Mouse (Mus musculus): ENCODE data around the gene Lsm12. TPM values are rescaled to one million over a fixed set of nuclear protein-coding genes. Genes with fewer than 3 reads are reported as not detected.

The Lsm12 gene
- polyA plus RNA-seq, 1 experiment: 41.5 TPM

DNA sequence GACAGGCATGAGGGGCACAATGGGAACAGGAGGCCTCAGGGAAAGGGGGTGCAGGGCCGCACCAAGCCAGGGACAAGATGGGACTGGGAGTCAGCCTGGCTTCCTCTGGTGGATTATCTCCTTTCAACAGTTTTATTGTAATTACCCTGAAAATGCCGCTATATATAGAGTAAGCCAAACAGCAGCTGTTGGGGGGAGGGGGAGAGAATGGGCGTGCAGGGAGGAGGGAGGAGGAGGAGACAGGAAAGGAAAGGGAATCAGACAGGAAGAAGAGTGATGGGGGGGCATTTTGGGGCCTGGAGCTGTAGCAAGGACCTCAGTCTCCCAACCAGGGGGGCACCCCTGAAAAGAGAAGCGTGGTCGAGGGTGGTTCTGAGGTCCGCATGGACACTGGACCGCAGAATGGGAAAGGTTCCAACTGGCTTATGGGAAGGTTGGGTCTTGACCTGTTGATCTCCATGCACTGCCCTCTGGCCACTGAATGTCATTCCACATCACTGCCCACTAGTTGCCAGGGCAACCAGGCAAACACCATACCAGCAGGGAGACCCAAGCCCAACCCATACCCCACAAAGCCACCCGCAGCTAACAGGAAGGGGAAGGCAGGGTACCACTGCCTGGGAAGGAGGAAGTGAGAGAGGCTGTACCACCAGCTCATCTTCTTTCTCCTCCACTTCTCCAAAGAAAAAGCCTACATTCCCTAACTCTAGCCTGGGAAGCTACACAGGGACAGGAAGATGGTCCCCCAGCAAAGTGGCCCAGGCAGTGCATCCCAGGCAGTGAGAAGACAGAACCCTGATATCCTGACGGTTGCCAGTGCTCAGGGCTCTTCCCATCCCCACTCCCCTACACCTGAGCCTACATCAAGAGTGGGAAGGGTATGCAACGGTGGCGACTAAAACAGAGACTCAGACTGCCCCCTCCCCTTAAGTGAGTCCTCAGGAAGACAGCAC, 23.0 kb upstream of the Lsm12 start:
- Histone ChIP-seq H3K36me3 (ENCODE audit: control insufficient read depth, insufficient read depth, low read length) (no peaks in the 10 kb centered on the region), H3K27me3 (ENCODE audit: control insufficient read depth, insufficient read depth, low read length) (no peaks in the 10 kb centered on the region), H3K4me3 (ENCODE audit: control insufficient read depth, low read depth, low read length) (no peak overlapping the region), H3K27ac (ENCODE audit: control insufficient read depth, insufficient read depth, low read depth, low read length) (no peak overlapping the region), H3K4me1 (ENCODE audit: control insufficient read depth, insufficient read depth, low read length) (peaks cover 2% of the 10 kb centered on the region)
- TF ChIP-seq CTCF (IDR thresholded peaks at IDR 0.05; ENCODE audit: control insufficient read depth, insufficient read depth, insufficient replicate concordance, low read depth, low read length): no peak
- no peak for TF ChIP-seq POLR2A (IDR thresholded peaks at IDR 0.05; ENCODE audit: control insufficient read depth, low read depth, low read length)

DNA sequence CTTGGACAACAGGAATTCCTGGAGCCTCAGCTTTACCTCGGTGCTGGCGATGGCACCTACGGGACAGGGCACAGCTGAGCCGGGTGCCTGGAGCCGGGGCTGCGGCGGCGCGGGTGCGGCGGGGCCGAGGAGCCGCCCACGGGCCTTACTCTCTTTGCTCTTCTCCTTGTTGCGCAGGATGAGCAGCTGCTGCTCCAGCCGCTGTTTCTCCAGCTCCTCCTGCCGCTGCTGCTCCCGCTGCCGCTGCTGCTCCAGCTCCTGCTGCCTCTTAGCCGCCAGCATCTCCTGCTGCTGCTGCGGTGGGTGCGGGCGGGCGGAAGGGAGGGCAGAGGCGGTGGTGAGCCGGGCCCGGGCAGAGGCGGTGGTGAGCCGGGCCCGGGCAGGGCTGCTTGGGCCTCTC, 21.4 kb upstream of the Lsm12 start:
- TF ChIP-seq CTCF (IDR thresholded peaks at IDR 0.05; ENCODE audit: control insufficient read depth, insufficient read depth, insufficient replicate concordance, low read depth, low read length) (no peak), POLR2A (IDR thresholded peaks at IDR 0.05; ENCODE audit: control insufficient read depth, low read depth, low read length) (no peak)
- Histone ChIP-seq H3K27me3 (ENCODE audit: control insufficient read depth, insufficient read depth, low read length) (no peaks in the 10 kb centered on the region), H3K4me3 (ENCODE audit: control insufficient read depth, low read depth, low read length) (no peak overlapping the region), H3K4me1 (ENCODE audit: control insufficient read depth, insufficient read depth, low read length) (peaks cover 2% of the 10 kb centered on the region), H3K36me3 (ENCODE audit: control insufficient read depth, insufficient read depth, low read length) (no peaks in the 10 kb centered on the region), H3K27ac (ENCODE audit: control insufficient read depth, insufficient read depth, low read depth, low read length) (no peak overlapping the region)

DNA sequence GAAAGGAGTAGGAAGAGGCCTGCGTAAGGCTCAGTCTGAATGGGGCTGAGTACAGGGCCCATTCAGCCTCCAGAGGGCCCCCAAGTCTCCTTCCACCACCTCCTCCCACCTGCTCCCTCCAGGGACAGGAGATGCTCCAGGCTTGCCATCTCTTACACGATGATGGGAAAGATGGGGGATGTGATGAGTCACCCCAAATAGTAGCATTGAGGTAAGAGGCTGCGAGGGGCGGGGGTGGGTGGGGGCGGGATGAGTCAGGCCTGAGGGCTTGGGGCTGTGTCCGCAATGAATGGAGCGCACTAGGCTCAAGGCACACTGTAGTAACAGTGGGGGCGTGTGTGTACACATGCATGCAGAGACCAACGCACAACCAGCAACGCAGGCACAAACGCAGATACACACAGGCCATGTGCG, 16.3 kb upstream of the Lsm12 start:
- Histone ChIP-seq H3K4me3 (ENCODE audit: control insufficient read depth, low read depth, low read length) (no peak overlapping the region), H3K27me3 (ENCODE audit: control insufficient read depth, insufficient read depth, low read length) (no peaks in the 10 kb centered on the region), H3K36me3 (ENCODE audit: control insufficient read depth, insufficient read depth, low read length) (no peaks in the 10 kb centered on the region; the same call in 1 of the 2 replicates), H3K27ac (ENCODE audit: control insufficient read depth, insufficient read depth, low read depth, low read length) (no peak overlapping the region), H3K4me1 (ENCODE audit: control insufficient read depth, insufficient read depth, low read length) (peaks cover 6% of the 10 kb centered on the region)
- no peak for TF ChIP-seq CTCF (IDR thresholded peaks at IDR 0.05; ENCODE audit: control insufficient read depth, insufficient read depth, insufficient replicate concordance, low read depth, low read length)
- TF ChIP-seq POLR2A (IDR thresholded peaks at IDR 0.05; ENCODE audit: control insufficient read depth, low read depth, low read length): no peak

DNA sequence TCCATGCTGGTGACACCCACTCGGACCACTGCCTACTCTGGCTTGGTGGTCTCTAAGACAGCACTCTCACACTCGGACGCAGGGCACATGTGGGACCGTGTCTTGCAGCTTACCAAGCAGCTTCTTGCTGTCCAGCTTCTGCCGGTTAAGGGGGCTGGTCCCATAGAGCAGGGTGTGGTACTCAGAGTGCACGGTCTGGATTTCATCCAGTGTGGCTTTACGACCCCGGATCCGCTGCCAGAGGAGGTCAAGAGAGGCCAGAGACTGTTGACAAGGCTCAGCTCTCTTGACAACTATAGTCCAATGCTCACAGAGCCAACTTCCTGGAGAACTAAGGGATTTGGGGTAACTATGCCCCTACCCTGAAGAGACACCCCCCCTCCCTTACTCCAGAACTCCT, 14.8 kb upstream of the Lsm12 start:
- Histone ChIP-seq H3K36me3 (ENCODE audit: control insufficient read depth, insufficient read depth, low read length) (no peaks in the 10 kb centered on the region; the same call in 1 of the 2 replicates), H3K4me1 (ENCODE audit: control insufficient read depth, insufficient read depth, low read length) (peaks cover 6% of the 10 kb centered on the region), H3K4me3 (ENCODE audit: control insufficient read depth, low read depth, low read length) (no peak overlapping the region), H3K27ac (ENCODE audit: control insufficient read depth, insufficient read depth, low read depth, low read length) (no peak overlapping the region), H3K27me3 (ENCODE audit: control insufficient read depth, insufficient read depth, low read length) (no peaks in the 10 kb centered on the region)
- TF ChIP-seq CTCF (IDR thresholded peaks at IDR 0.05; ENCODE audit: control insufficient read depth, insufficient read depth, insufficient replicate concordance, low read depth, low read length) (no peak), POLR2A (IDR thresholded peaks at IDR 0.05; ENCODE audit: control insufficient read depth, low read depth, low read length) (no peak)

DNA sequence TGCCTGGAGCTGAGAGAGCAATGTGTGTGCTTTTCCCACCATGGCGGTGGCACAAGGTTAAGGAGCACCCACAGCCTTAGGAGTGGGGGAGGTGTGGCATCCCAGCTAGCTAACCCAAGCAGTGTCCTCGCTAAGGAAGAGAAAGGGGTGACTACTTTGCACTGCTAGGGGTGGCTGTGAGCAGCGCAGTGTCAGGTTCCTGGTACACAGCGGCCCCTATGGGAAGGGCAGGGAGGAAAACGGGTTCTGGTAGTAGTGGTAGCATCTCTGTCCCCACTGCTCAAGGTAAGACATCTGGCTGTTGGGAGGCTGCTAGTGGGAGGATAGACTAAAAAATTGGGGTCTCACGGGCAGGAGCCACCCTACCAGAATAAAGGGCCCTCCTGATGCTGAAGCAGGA, 13.1 kb upstream of the Lsm12 start:
- Histone ChIP-seq H3K36me3 (ENCODE audit: control insufficient read depth, insufficient read depth, low read length) (no peaks in the 10 kb centered on the region; the same call in 1 of the 2 replicates), H3K4me1 (ENCODE audit: control insufficient read depth, insufficient read depth, low read length) (peaks cover 6% of the 10 kb centered on the region), H3K27me3 (ENCODE audit: control insufficient read depth, insufficient read depth, low read length) (no peaks in the 10 kb centered on the region), H3K27ac (ENCODE audit: control insufficient read depth, insufficient read depth, low read depth, low read length) (no peak overlapping the region), H3K4me3 (ENCODE audit: control insufficient read depth, low read depth, low read length) (peak overlapping the region; percentile 10)
- no peak for TF ChIP-seq CTCF (IDR thresholded peaks at IDR 0.05; ENCODE audit: control insufficient read depth, insufficient read depth, insufficient replicate concordance, low read depth, low read length)
- no peak for TF ChIP-seq POLR2A (IDR thresholded peaks at IDR 0.05; ENCODE audit: control insufficient read depth, low read depth, low read length)

DNA sequence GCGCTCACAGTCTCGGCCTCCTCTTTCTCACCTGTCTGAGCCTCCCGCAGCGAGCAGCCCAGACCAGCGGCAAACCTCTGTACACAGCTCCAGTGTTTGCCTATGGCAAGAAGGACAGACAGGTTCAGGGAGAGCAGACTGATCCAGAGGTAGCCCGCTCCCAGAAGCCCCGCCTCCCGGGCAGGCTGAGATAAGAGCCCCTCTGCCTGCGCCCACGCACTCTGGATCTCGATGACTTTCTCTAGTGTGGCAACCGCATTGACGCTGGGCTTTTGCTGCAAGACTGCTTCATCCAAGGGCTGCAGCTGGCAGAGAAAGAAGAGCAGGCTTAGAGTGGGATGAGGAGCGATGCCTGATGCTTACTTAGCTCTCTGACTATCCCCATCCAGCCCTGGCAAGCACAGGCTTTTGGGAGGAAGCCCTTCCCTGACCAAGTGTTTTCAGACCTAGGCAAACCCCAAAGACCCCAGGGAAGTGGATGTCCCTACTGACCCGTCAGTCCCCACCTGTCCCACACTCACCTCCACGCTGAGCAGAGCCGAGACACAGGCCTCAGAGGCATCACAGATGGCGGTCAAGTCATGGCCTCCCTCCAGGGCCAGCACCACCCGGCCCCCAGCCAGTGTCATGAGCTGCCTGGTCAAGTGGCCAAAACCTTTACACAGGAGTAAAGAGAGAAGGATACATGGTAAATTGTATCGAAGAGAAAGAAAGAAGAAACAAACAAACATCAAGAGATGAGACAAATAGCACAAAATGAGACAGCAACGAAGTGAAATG, 11.1 kb upstream of the Lsm12 start:
- H3K27ac ChIP-seq (ENCODE audit: control insufficient read depth, insufficient read depth, low read depth, low read length): no peak overlapping the region

More for the DNA sequence above, 11.1 kb upstream of the Lsm12 start:
- TF ChIP-seq CTCF (IDR thresholded peaks at IDR 0.05; ENCODE audit: control insufficient read depth, insufficient read depth, insufficient replicate concordance, low read depth, low read length) (no peak), POLR2A (IDR thresholded peaks at IDR 0.05; ENCODE audit: control insufficient read depth, low read depth, low read length) (no peak)
- Histone ChIP-seq H3K4me1 (ENCODE audit: control insufficient read depth, insufficient read depth, low read length) (peaks cover 6% of the 10 kb centered on the region), H3K36me3 (ENCODE audit: control insufficient read depth, insufficient read depth, low read length) (no peaks in the 10 kb centered on the region; the same call in 1 of the 2 replicates), H3K4me3 (ENCODE audit: control insufficient read depth, low read depth, low read length) (peak overlapping the region; percentile 30), H3K27me3 (ENCODE audit: control insufficient read depth, insufficient read depth, low read length) (no peaks in the 10 kb centered on the region)
